Mouse (Mus musculus): ENCODE data around the gene Dab2ip. TPM values are rescaled to one million over a fixed set of nuclear protein-coding genes. Genes with fewer than 3 reads are reported as not detected.

The Dab2ip gene
- polyA plus RNA-seq, 1 experiment from 2014 or later: 65.7 TPM

- H3K4me3 ChIP-seq: no peak overlapping the region
- H3K9me3 ChIP-seq: no peaks in the 10 kb centered on the region
- no peak overlapping the region for H3K9ac ChIP-seq
- ATAC-seq (ENCODE audit: low FRiP score, low read depth): no peak
- H3K4me1 ChIP-seq: peaks cover 68% of the 10 kb centered on the region
- no peaks in the 10 kb centered on the region for H3K36me3 ChIP-seq
- H3K27me3 ChIP-seq (replicated peaks): no peaks in the 10 kb centered on the region
- no peak overlapping the region for H3K4me2 ChIP-seq (replicated peaks)
- 44% methylated on average over 3 of the region's 3 CpGs for WGBS
- no peak overlapping the region for H3K27ac ChIP-seq
These were observed 125.9 kb downstream of the Dab2ip start for GRCm38 (mm10) chr2:35684005-35684404.

GRCm38 (mm10) chr2:35684735-35685312, 126.8 kb downstream of the Dab2ip start:
- Histone ChIP-seq H3K36me3 (no peaks in the 10 kb centered on the region), H3K9ac (no peak overlapping the region), H3K9me3 (no peaks in the 10 kb centered on the region), H3K27ac (no peak overlapping the region), H3K4me3 (no peak overlapping the region), H3K4me2 (replicated peaks) (no peak overlapping the region), H3K27me3 (replicated peaks) (no peaks in the 10 kb centered on the region), H3K4me1 (peaks cover 64% of the 10 kb centered on the region)
- no peak for ATAC-seq (ENCODE audit: low FRiP score, low read depth)
- 46% methylated on average over 9 of the region's 9 CpGs for WGBS

GRCm38 (mm10) chr2:35686104-35686503, 128.0 kb downstream of the Dab2ip start:
- Histone ChIP-seq H3K9me3 (no peaks in the 10 kb centered on the region), H3K9ac (no peak overlapping the region), H3K4me3 (no peak overlapping the region), H3K27ac (no peak overlapping the region), H3K27me3 (replicated peaks) (no peaks in the 10 kb centered on the region), H3K4me1 (peaks cover 64% of the 10 kb centered on the region), H3K4me2 (replicated peaks) (no peak overlapping the region), H3K36me3 (no peaks in the 10 kb centered on the region)
- ATAC-seq (ENCODE audit: low FRiP score, low read depth): no peak
- 80% methylated on average over 7 of the region's 7 CpGs for WGBS

GRCm38 (mm10) chr2:35687557-35688070, 129.5 kb downstream of the Dab2ip start:
- H3K4me2 ChIP-seq (replicated peaks): no peak overlapping the region
- WGBS: 90% methylated on average over 5 of the region's 5 CpGs
- peaks cover 62% of the 10 kb centered on the region for H3K4me1 ChIP-seq
- no peaks in the 10 kb centered on the region for H3K27me3 ChIP-seq (replicated peaks)
- H3K9ac ChIP-seq: no peak overlapping the region
- H3K9me3 ChIP-seq: no peaks in the 10 kb centered on the region
- no peak for ATAC-seq (ENCODE audit: low FRiP score, low read depth)
- no peaks in the 10 kb centered on the region for H3K36me3 ChIP-seq
- no peak overlapping the region for H3K4me3 ChIP-seq
- no peak overlapping the region for H3K27ac ChIP-seq

GRCm38 (mm10) chr2:35688121-35688520, 130.1 kb downstream of the Dab2ip start:
- Histone ChIP-seq H3K9ac (no peak overlapping the region), H3K9me3 (no peaks in the 10 kb centered on the region), H3K36me3 (no peaks in the 10 kb centered on the region), H3K4me1 (peaks cover 60% of the 10 kb centered on the region), H3K27ac (no peak overlapping the region), H3K4me3 (no peak overlapping the region), H3K27me3 (replicated peaks) (no peaks in the 10 kb centered on the region), H3K4me2 (replicated peaks) (no peak overlapping the region)
- 81% methylated on average over 4 of the region's 4 CpGs for WGBS
- ATAC-seq (ENCODE audit: low FRiP score, low read depth): no peak

DNA sequence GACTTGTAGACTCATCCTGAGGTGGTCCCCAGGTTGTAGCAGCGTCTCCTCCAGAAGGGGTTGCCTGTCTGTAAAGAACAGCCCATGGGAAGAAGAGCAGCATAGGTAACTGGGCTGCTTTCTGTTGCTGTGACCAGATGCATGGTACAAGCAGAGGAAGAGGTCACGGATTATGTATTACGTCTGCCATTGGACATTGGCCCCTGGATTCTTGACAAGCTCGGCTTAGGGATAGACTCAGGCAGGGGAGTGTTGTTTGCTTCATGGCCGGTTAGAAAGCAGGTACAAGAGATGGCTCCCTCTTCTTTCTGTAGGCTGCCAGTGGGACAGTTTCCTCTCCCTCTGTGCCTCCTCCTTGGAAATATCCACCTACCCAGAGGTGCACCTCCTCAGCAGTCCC, 130.5 kb downstream of the Dab2ip start:
- no peak for ATAC-seq (ENCODE audit: low FRiP score, low read depth)
- H3K4me2 ChIP-seq (replicated peaks): no peak overlapping the region
- H3K27ac ChIP-seq: no peak overlapping the region
- H3K9ac ChIP-seq: no peak overlapping the region
- H3K4me3 ChIP-seq: no peak overlapping the region
- no peaks in the 10 kb centered on the region for H3K36me3 ChIP-seq
- H3K9me3 ChIP-seq: no peaks in the 10 kb centered on the region
- no peaks in the 10 kb centered on the region for H3K27me3 ChIP-seq (replicated peaks)
- H3K4me1 ChIP-seq: peaks cover 56% of the 10 kb centered on the region
- 90% methylated on average over 5 of the region's 5 CpGs for WGBS

DNA sequence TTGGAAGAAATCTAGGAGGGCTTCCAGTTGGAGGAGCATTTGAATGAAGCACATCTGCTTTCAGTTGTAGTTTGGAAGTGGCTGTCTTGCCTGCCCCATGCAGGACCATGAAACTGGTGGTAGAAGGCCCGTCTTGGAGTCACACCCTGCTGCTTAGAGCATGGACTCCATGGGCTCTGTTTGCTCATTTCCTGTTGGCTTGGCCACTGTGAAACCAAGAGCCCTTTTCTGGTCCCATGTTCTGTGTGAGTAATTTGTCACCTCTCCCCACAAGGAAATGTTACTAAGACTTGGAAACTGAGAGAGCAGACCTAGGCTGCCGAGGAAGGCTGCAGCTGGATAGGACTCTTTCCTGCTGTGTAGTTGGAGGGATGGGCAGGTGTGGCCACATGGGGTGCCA, 131.8 kb downstream of the Dab2ip start:
- WGBS: 63% methylated on average over 2 of the region's 2 CpGs
- H3K4me3 ChIP-seq: no peak overlapping the region
- no peaks in the 10 kb centered on the region for H3K9me3 ChIP-seq
- H3K9ac ChIP-seq: no peak overlapping the region
- no peaks in the 10 kb centered on the region for H3K36me3 ChIP-seq
- 0 out of 2 replicates have a peak overlapping the region, but pooled peaks have one; percentile 6 for H3K27ac ChIP-seq
- H3K27me3 ChIP-seq (replicated peaks): no peaks in the 10 kb centered on the region
- H3K4me2 ChIP-seq (replicated peaks): no peak overlapping the region
- no peak for ATAC-seq (ENCODE audit: low FRiP score, low read depth)
- H3K4me1 ChIP-seq: peaks cover 48% of the 10 kb centered on the region

- Histone ChIP-seq H3K4me2 (replicated peaks) (no peak overlapping the region), H3K36me3 (no peaks in the 10 kb centered on the region), H3K4me3 (no peak overlapping the region), H3K9me3 (no peaks in the 10 kb centered on the region), H3K4me1 (peaks cover 51% of the 10 kb centered on the region), H3K27ac (no peak overlapping the region), H3K27me3 (replicated peaks) (no peaks in the 10 kb centered on the region), H3K9ac (peak overlapping the region; percentile 17; the same call in 1 of the 2 replicates)
- ATAC-seq (ENCODE audit: low FRiP score, low read depth): peak; percentile 46
- WGBS: 16% methylated on average over 7 of the region's 7 CpGs
These were observed 133.4 kb downstream of the Dab2ip start for GRCm38 (mm10) chr2:35691257-35692049.

GRCm38 (mm10) chr2:35692272-35692900, 134.3 kb downstream of the Dab2ip start:
- no peak for ATAC-seq (ENCODE audit: low FRiP score, low read depth)
- no peak overlapping the region for H3K4me3 ChIP-seq
- H3K9me3 ChIP-seq: no peaks in the 10 kb centered on the region
- H3K9ac ChIP-seq: no peak overlapping the region
- no peaks in the 10 kb centered on the region for H3K36me3 ChIP-seq
- no peaks in the 10 kb centered on the region for H3K27me3 ChIP-seq (replicated peaks)
- H3K4me2 ChIP-seq (replicated peaks): no peak overlapping the region
- peaks cover 60% of the 10 kb centered on the region for H3K4me1 ChIP-seq
- H3K27ac ChIP-seq: no peak overlapping the region
- 88% methylated on average over 11 of the region's 11 CpGs for WGBS

DNA sequence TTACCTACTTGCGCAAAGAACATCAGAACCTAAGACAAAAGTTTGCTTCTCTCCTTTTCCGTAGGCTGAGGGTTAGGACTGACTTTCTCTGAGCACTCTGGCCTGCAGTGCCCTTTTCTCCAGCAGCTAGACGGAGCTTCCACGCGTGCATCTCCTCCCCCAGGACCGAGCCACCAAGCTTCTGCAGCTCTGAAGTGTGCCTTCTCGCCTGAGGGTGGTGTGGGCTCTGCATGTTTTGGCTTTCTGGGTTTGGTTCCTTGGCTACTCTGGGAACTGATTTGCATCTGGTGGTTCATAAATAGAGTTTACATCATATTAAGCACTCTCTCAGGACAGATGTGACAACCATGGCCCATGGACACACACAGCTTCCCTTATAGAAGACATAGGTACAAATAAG, 135.0 kb downstream of the Dab2ip start:
- H3K4me1 ChIP-seq: peaks cover 61% of the 10 kb centered on the region
- H3K4me3 ChIP-seq: no peak overlapping the region
- ATAC-seq (ENCODE audit: low FRiP score, low read depth): no peak
- no peak overlapping the region for H3K27ac ChIP-seq
- no peaks in the 10 kb centered on the region for H3K36me3 ChIP-seq
- H3K4me2 ChIP-seq (replicated peaks): no peak overlapping the region
- H3K9ac ChIP-seq: no peak overlapping the region
- H3K27me3 ChIP-seq (replicated peaks): no peaks in the 10 kb centered on the region
- H3K9me3 ChIP-seq: no peaks in the 10 kb centered on the region
- 89% methylated on average over 7 of the region's 7 CpGs for WGBS

DNA sequence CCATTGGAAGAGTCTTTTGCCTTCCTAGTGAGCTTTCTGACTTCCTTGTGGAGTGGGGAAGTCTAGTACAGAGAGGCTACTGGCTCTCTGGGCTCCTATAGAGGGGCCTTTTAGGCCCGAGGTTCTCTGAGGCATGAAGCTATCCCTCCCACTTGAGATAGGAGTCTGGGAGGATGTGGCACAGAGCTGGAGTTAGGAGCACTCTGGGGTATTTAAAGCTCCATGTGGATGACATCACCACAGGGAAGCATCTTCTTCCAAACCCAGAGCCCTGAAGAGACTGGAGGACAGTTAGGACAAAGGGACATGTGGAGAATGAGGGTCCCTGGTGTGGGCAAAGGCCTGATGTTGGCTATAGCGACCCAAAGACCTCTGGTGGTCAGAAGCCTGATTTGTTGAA, 136.0 kb downstream of the Dab2ip start:
- no peak overlapping the region for H3K9ac ChIP-seq
- H3K27ac ChIP-seq: no peak overlapping the region
- peaks cover 61% of the 10 kb centered on the region for H3K4me1 ChIP-seq
- H3K27me3 ChIP-seq (replicated peaks): no peaks in the 10 kb centered on the region
- no peak for ATAC-seq (ENCODE audit: low FRiP score, low read depth)
- H3K9me3 ChIP-seq: no peaks in the 10 kb centered on the region
- H3K4me3 ChIP-seq: no peak overlapping the region
- WGBS: 63% methylated on average over 2 of the region's 2 CpGs
- H3K36me3 ChIP-seq: no peaks in the 10 kb centered on the region
- H3K4me2 ChIP-seq (replicated peaks): no peak overlapping the region

GRCm38 (mm10) chr2:35696193-35696541, 138.1 kb downstream of the Dab2ip start:
- ATAC-seq (ENCODE audit: low FRiP score, low read depth): no peak
- Histone ChIP-seq H3K9me3 (no peaks in the 10 kb centered on the region), H3K4me3 (no peak overlapping the region), H3K27me3 (replicated peaks) (no peaks in the 10 kb centered on the region), H3K9ac (no peak overlapping the region), H3K4me2 (replicated peaks) (0 out of 2 replicates have a peak overlapping the region, but pooled peaks have one; percentile 31), H3K36me3 (no peaks in the 10 kb centered on the region), H3K27ac (no peak overlapping the region), H3K4me1 (peaks cover 57% of the 10 kb centered on the region)
- WGBS: 73% methylated on average over 7 of the region's 7 CpGs

All from neural tube, embryonic 12.5 days (tissue).